Mouse (Mus musculus) thymus, postnatal 36 days (tissue): Measurements from ENCODE around the gene Exoc3l2.
A peak's percentile ranks its signal among the peaks of the same experiment; 100 is the strongest.

Experiments used
- DNase-seq, 2 experiments: peaks; one replicate each; pipeline ENCODE4 v3.0.0; 2022; ENCODE audit warnings: mixed read lengths in 2 of 2

Gene Exoc3l2

DNA sequence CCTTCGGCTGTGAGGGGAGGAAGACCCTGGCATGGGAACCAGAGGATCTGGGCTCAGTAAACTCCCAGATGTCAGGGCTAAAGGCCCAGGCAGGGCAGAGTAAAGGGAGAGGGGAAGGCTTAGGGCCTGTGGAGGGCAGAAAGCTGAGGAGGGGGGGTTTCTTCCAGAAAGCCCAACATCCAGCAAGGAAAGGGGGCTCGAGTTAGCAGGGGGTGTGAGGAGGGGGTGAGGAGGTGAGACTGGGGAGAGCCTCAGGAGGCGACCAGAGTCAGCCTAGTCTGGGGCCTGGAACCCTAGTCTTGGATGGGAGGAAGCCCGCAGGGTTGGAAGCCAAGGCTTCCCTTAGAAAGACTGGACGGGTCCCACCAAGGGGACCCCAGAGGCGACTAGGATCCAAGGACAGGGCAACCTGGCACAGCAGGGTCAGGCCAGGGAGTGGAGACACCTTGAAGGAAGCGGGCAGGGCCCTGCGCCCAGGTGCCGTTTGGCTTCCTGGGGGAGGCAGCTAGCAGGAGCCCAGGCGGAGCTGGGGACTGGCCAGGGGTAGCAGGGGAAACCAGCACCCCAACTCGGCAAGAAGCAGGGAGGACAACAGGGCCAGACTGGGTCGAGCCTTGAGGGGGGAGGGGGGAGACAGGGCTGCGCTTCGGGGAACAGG, 5.6 kb upstream of the Exoc3l2 start:
- no peak for DNase-seq

- DNase-seq = peak; percentile 79 to 85
These were observed 5.1 kb upstream of the Exoc3l2 start for GRCm38 (mm10) chr7:19458072-19458486.

- DNase-seq = peak; percentile 73 to 78
These were observed 4.5 kb upstream of the Exoc3l2 start, which contains the start of gene Mark4 for GRCm38 (mm10) chr7:19458591-19459111. TSS of gene Mark4 (minus strand) at chr7:19458821.

GRCm38 (mm10) chr7:19459144-19459870, 3.8 kb upstream of the Exoc3l2 start:
- no peak for DNase-seq

DNA sequence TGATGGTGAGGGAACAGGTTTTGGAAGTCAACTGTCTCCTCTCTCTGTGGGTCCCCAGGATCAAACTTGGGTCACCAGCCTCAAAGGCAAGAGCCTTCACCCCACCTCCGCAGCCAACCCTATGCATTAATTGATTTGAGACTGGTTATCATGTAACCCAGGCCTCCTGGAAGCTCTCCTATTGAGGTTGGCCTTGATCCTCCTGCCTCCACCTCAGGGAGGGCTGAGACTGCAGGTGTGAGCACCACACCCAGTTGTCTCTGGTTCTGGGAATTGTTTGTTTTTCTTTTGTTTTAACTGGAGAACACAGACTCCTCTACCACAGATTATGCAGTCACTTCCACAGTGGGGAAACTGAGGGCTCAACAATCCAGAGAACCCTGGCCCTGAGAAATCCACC, 2.6 kb upstream of the Exoc3l2 start:
- no peak for DNase-seq

GRCm38 (mm10) chr7:19461488-19461887, 1.6 kb upstream of the Exoc3l2 start:
- DNase-seq = peak; percentile 52 to 69

- no peak for DNase-seq
These were observed 688 bp upstream of the Exoc3l2 start for GRCm38 (mm10) chr7:19462443-19462842.

DNA sequence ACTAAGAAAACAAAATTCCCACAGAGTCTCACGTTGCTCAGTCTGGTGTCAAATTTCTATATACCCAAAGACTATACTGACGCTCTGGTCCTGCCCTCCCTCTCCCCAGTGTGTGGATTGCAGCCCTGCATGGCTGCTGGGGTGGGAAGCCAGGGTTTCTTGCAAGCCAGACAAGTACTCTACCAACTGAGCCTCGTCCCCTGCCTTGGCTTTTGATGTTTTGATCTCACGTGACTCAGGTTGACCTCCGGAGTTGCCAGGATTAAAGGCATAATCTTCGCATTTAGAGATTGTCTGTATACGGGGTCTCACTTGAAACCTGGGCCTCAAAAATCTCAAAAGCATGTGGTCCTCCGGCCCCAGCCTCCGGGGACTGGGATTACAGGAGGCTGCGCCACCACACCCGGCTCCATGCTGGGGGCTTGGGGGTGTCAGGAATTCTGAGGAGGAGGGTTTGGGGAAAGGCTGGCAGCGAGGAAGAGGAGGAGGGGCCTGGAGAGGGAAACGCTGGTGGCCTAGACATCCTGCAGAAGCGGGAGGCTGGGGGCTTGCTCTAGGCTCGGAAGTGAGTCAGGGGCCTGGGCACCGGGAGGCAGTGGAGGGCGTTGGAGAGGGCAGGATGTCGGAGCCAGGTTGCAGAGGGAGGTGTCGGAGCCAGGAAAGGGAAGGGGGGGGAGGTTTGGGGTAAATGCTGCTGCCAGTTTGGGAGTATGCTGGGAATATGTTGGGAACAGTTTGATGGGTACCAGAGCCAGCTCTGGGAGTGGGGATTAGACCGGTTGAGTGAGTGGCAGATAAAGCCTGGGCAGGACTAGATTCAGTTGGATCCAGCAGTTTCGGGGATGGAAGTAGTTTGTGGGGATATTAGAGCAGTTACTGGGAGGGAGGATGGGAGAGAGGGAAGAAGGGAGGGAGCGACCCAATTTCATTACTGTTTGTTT, 1.5 kb downstream of the Exoc3l2 start:
- DNase-seq = no peak

DNA sequence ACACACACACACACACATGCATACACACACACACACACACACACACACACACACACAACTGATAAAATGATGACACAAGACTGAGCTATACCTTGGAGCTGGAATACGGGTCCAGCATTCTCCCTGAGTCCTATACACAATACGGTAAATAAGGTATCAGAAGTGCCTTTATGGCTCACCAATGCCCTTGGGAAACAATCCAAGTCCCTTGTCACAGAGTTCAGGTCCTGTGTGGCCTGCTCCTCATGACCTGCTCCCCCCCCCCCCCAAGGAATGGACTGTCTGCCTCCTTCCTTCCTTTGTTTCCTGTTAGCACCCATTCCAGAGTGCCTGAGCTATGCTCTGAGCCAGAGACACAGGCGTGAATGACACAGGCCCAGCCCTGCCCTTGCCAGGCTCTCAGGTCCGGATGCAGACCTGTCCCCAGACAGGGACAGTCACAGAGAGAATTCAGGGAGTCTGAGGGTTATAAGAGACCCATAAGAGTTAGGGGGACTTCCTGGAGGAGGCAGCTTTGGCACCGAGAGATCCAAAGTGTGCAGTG, 3.5 kb downstream of the Exoc3l2 start:
- no peak for DNase-seq

- DNase-seq = no peak
These were observed 4.5 kb downstream of the Exoc3l2 start for GRCm38 (mm10) chr7:19467638-19468037.

- no peak for DNase-seq
These were observed 5.1 kb downstream of the Exoc3l2 start for GRCm38 (mm10) chr7:19468279-19468678.

DNA sequence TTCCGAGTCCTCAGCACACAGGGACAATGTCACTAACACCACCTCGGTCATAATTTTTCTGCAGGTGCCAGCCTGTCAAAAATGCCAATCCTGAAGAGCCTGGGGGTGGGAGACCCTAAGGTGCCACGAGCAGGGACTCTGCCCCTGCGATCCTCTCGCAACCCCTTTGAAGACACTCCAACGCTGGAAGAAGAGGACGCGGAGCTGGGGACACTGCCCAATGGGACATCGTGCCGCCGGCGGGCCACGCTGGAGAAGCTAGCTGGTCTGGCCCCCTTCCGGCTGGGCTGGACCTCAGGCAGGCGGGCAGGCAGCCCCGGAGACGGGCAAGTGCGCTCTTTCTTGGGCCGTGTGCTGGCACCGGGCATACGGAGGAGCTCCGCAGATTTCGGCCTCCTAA, 6.3 kb downstream of the Exoc3l2 start:
- no peak for DNase-seq

GRCm38 (mm10) chr7:19470308-19470707, 7.2 kb downstream of the Exoc3l2 start:
- DNase-seq = no peak

DNA sequence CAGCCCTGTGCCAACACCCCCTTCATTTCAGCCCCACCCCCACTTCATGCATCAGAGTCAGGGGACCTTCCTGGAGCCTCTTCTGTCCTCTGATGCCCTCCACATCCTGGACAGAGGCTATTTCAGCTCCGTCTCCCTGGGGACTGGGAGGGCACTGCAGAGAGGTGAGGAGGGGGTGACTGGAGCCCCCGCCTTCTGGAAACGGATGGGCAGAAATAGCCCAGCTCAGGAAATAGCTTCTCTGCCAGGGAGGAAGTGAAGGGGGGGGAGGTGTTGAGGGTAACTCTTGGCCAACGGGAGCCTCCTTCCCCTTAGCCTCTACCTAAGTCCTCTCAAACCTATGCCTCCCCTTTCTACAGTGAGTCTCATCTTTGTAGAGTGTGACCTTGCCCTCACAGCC, 9.3 kb downstream of the Exoc3l2 start:
- no peak for DNase-seq

- peak; percentile 30 to 52 for DNase-seq
These were observed 10.8 kb downstream of the Exoc3l2 start for GRCm38 (mm10) chr7:19473875-19474443.

GRCm38 (mm10) chr7:19477084-19477483, 14.0 kb downstream of the Exoc3l2 start:
- no peak for DNase-seq

DNA sequence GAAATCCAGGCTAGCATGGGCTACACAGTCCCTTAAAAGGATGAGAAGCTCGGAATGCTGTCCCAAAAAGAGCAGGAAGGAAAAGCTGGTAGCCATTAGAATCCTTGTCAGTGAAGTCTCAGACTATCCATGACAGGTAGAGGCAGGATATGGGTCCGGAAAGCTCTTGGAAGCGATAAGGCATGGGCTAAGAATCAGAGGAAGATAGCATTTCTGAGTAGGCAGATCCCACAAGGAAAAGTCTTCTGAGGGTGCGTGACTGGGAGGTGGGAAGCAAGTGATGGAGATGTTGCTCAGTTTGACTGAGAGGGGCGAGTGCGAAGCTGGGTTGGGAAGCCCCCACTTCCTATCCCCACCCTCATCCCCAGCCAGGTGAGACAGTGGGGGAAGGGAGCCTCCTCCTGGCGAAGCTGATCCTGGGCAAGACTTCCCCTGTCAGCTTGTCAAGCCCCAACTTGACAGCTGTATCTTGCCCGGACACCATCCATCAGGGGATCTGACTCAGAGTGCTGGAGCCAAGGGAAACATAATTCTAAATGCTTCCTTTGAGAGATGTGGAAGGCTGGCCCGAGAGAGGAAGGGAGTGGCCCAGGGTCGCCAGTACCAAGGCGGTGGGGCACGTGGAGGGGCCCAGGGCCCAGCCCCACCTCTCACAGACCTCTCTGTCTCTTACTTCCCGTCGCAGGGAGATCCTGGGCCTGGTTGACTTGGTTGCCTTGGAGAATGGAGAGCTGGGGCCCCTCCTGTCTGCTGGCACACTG, 14.7 kb downstream of the Exoc3l2 start:
- no peak for DNase-seq

GRCm38 (mm10) chr7:19483281-19483680, 20.1 kb downstream of the Exoc3l2 start:
- DNase-seq = no peak

DNA sequence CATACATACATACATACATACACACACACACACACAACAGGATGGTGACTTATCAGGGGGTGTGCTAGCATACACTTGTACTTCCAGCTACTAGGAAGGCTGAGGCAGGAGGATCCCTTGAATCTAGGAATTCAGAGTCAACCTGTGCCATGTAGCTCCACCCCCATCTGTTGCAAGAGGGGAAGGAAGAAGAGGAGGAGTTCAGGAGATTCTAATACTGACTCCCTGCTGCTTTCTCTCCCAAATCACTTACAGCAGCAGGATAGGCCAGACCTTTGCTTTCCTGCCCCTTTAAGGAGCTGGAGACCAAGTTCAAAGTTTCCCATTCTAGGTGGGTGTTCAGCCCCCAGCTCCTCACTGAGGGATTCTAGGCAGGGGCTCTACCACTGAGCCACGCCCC, 22.4 kb downstream of the Exoc3l2 start:
- DNase-seq = no peak

DNA sequence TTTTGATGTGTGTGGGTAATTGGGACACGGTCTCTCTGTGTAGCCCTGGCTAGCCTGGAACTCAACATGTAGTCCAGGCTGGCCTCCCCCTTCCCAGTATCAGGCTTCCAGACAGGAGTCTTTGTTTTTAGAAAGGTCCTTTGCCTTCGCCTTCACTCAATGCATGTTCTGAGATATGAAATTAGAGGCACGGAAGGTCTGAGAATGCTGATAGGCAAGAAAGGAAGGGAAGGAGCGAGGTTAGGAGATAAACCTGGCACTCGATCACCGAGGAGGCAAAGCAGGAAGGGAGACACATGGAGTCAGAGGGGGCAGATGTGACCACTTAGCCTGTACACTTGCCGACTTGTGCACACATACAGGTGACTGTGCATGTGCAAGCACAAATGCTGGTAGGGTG, 23.4 kb downstream of the Exoc3l2 start:
- no peak for DNase-seq

DNA sequence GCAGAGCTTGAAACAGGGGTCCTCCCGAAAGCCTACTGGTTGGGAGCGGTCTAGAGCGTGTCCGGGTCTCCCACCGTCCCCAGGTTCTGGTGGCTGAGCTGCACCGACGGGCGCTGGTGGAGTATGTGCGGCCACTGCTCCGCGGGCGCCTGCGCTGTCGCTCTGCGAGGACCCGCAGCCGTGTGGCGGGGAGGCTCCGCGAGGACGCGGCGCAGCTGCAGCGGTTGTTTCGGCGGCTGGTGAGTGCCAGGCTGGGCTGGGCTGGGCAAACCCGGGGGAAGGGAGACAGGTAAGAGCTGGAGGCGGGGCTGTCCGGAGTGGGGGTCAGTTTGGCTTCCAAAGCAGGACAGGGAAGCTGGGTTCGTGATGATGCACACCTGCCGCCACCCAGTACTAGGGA, 26.4 kb downstream of the Exoc3l2 start:
- DNase-seq = no peak

- DNase-seq = no peak
These were observed 28.6 kb downstream of the Exoc3l2 start for GRCm38 (mm10) chr7:19491731-19492130.
